ENCODE assay signal across 9 mouse cellular contexts in the genomic region with DNA sequence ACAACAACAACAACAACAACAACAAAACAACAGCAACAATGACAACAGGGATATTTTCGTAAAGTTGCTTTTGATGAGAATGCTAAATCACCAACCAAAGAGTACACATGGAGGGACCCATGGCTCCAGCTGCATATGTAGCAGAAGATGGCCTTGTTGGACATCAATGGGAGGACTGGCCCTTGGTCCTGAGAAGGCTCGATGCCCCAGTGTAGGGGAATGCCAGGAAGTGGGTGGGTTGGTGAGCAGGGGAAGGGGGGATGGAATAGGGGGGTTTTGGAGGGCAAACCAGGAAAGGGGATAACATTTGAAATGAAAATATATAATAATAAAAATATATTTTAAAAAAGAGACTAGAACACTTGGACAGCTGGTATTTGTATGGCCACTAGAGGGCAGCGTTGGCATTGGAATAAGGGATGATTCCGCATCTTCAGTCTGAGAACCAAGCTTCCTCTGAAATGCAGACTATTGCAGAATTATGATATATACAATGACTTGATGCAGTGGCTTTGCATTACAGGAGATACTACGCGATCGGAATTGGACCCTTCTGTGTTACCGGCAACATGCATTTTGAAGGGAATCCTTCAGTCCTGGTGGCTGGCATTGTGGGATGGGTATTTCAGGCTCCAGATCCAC.
DNase-seq lines count a peak whose midpoint lies in the region; ATAC-seq and TF ChIP-seq lines count a peak whose summit lies in the region.
"Had no signal": no experiment of that assay in that cellular context is flagged by ENCODE, and none has a peak within 500 bp of the region (broad histone marks: within the 10 kb centered on the region; RNA-seq: fewer than 3 reads in every experiment).

No protein-coding gene starts in this region.

- 33% methylated on average over 8 of the region's 8 CpGs for WGBS in intestine, embryonic 14.5 days
- WGBS in intestine, embryonic 15.5 days, result 39% methylated on average over 8 of the region's 8 CpGs
- 42% methylated on average over 8 of the region's 8 CpGs for WGBS in forebrain, embryonic 11.5 days
- WGBS in midbrain, embryonic 13.5 days, result 38% methylated on average over 8 of the region's 8 CpGs
- WGBS in stomach, postnatal 0 days, result 32% methylated on average over 8 of the region's 8 CpGs

- H3K4me2 ChIP-seq in intestine, embryonic 14.5 days (ENCODE audit: low read length), result peak overlapping the region; percentile 20; the same call in 1 of the 2 replicates
- H3K4me2 ChIP-seq in intestine, embryonic 15.5 days (replicated peaks), result no peak overlapping the region
- no peak overlapping the region for H3K4me2 ChIP-seq in forebrain, embryonic 11.5 days (ENCODE audit: low read depth, low read length, severe bottlenecking)
- H3K4me2 ChIP-seq in midbrain, embryonic 13.5 days (replicated peaks), result no peak overlapping the region
- no peak overlapping the region for H3K4me2 ChIP-seq in stomach, postnatal 0 days (replicated peaks; ENCODE audit: low read depth)

- H3K36me3 ChIP-seq in intestine, embryonic 14.5 days (ENCODE audit: control insufficient read depth, insufficient read depth, low read length), result no peaks in the 10 kb centered on the region
- H3K36me3 ChIP-seq in intestine, embryonic 15.5 days, result no peaks in the 10 kb centered on the region
- no peaks in the 10 kb centered on the region for H3K36me3 ChIP-seq in forebrain, embryonic 11.5 days (ENCODE audit: control insufficient read depth, insufficient read depth, low read length)
- H3K36me3 ChIP-seq in midbrain, embryonic 13.5 days, result no peaks in the 10 kb centered on the region
- no peaks in the 10 kb centered on the region for H3K36me3 ChIP-seq in stomach, postnatal 0 days (ENCODE audit: control insufficient read depth, insufficient read depth, low read length)

- H3K4me3 ChIP-seq in intestine, embryonic 14.5 days (ENCODE audit: low read depth, low read length), result no peak overlapping the region
- H3K4me3 ChIP-seq in intestine, embryonic 15.5 days (replicated peaks), result no peak overlapping the region
- no peak overlapping the region for H3K4me3 ChIP-seq in forebrain, embryonic 11.5 days (ENCODE audit: low read depth, low read length)
- H3K4me3 ChIP-seq in midbrain, embryonic 13.5 days (replicated peaks), result no peak overlapping the region
- H3K4me3 ChIP-seq in stomach, postnatal 0 days (ENCODE audit: low read depth, low read length), result no peak overlapping the region
- H3K4me3 ChIP-seq: myocyte had no signal

- no peak for ATAC-seq in intestine, embryonic 14.5 days (replicated peaks; ENCODE audit: low FRiP score, low TSS enrichment, low read depth)
- ATAC-seq in intestine, embryonic 15.5 days, result no peak
- peak; percentile 39 for ATAC-seq in forebrain, embryonic 11.5 days (replicated peaks; ENCODE audit: low FRiP score)
- ATAC-seq in midbrain, embryonic 13.5 days, result peak; percentile 76
- ATAC-seq in stomach, postnatal 0 days (ENCODE audit: low FRiP score, low TSS enrichment), result no peak

- no peaks in the 10 kb centered on the region for H3K9me3 ChIP-seq in intestine, embryonic 14.5 days (ENCODE audit: control insufficient read depth, low read length)
- H3K9me3 ChIP-seq in intestine, embryonic 15.5 days, result no peaks in the 10 kb centered on the region
- H3K9me3 ChIP-seq in forebrain, embryonic 11.5 days (ENCODE audit: control insufficient read depth, low read length), result no peaks in the 10 kb centered on the region
- H3K9me3 ChIP-seq in midbrain, embryonic 13.5 days, result no peaks in the 10 kb centered on the region
- no peaks in the 10 kb centered on the region for H3K9me3 ChIP-seq in stomach, postnatal 0 days (ENCODE audit: control insufficient read depth, low read length)

- H3K27me3 ChIP-seq in intestine, embryonic 14.5 days (replicated peaks; ENCODE audit: control insufficient read depth, insufficient read depth, low read length), result no peaks in the 10 kb centered on the region
- H3K27me3 ChIP-seq in intestine, embryonic 15.5 days (replicated peaks), result no peaks in the 10 kb centered on the region
- H3K27me3 ChIP-seq in forebrain, embryonic 11.5 days (ENCODE audit: control insufficient read depth, insufficient read depth, low read length), result no peaks in the 10 kb centered on the region
- H3K27me3 ChIP-seq in midbrain, embryonic 13.5 days, result no peaks in the 10 kb centered on the region
- H3K27me3 ChIP-seq in stomach, postnatal 0 days (ENCODE audit: control insufficient read depth, insufficient read depth, low read length), result no peaks in the 10 kb centered on the region

- H3K4me1 ChIP-seq in intestine, embryonic 14.5 days (replicated peaks; ENCODE audit: control insufficient read depth, insufficient read depth, low read length), result no peaks in the 10 kb centered on the region
- no peaks in the 10 kb centered on the region for H3K4me1 ChIP-seq in intestine, embryonic 15.5 days (replicated peaks)
- no peaks in the 10 kb centered on the region for H3K4me1 ChIP-seq in forebrain, embryonic 11.5 days (replicated peaks; ENCODE audit: control insufficient read depth, insufficient read depth, low read length)
- no peaks in the 10 kb centered on the region for H3K4me1 ChIP-seq in midbrain, embryonic 13.5 days (replicated peaks)
- no peaks in the 10 kb centered on the region for H3K4me1 ChIP-seq in stomach, postnatal 0 days (replicated peaks; ENCODE audit: control insufficient read depth, insufficient read depth)

- peak; percentile 79 for DNase-seq in intestine, embryonic 14.5 days (ENCODE audit: low spot score)
- peak; percentile 23 for DNase-seq in c-Kit-positive CD71-positive TER-119-positive erythroid progenitor cells, embryonic 14.5 days (ENCODE audit: low spot score)
- peak; percentile 72 for DNase-seq in forebrain, embryonic 11.5 days (ENCODE audit: low spot score)
- peak; percentile 36 for DNase-seq in induced T-regulatory cell, adult 2 months (ENCODE audit: low read depth)
- DNase-seq in left cerebral cortex, postnatal 36 days (ENCODE audit: low spot score in 2 of 2), result peak; percentile 48 to 71
- DNase-seq in stomach, postnatal 0 days (ENCODE audit: low spot score), result peak; percentile 68

- TF ChIP-seq EP300 in stomach, postnatal 0 days (optimal IDR thresholded peaks at IDR 0.05), result no peak

- H3K27ac ChIP-seq in intestine, embryonic 14.5 days (ENCODE audit: low read depth), result no peak overlapping the region
- no peak overlapping the region for H3K27ac ChIP-seq in intestine, embryonic 15.5 days
- H3K27ac ChIP-seq in forebrain, embryonic 11.5 days (ENCODE audit: low read depth, low read length), result no peak overlapping the region
- no peak overlapping the region for H3K27ac ChIP-seq in midbrain, embryonic 13.5 days
- H3K27ac ChIP-seq in stomach, postnatal 0 days (replicated peaks), result no peak overlapping the region

- H3K9ac ChIP-seq in intestine, embryonic 14.5 days (ENCODE audit: low read length), result no peak overlapping the region
- H3K9ac ChIP-seq in intestine, embryonic 15.5 days, result no peak overlapping the region
- no peak overlapping the region for H3K9ac ChIP-seq in forebrain, embryonic 11.5 days (ENCODE audit: low read length)
- no peak overlapping the region for H3K9ac ChIP-seq in midbrain, embryonic 13.5 days (replicated peaks)
- no peak overlapping the region for H3K9ac ChIP-seq in stomach, postnatal 0 days (ENCODE audit: low read length)

- TF ChIP-seq CTCF in stomach, postnatal 0 days (IDR thresholded peaks at IDR 0.05; ENCODE audit: low read depth), result peak; percentile 80

- intact Hi-C loops in left cerebral cortex, postnatal 36 days (cut with DNase I), result loop anchor here (2.0 to 10.0 kb wide), 4 partner anchors 471 to 1809 kb away; no protein-coding TSS in a partner anchor

Comparison
In these comparisons a context has a peak if more than half of its experiments do, and no peak if none do; other contexts are left out.
1. ATAC-seq: peak in forebrain, embryonic 11.5 days (single experiment) and midbrain, embryonic 13.5 days (single experiment); none in intestine, embryonic 14.5 days (single experiment), intestine, embryonic 15.5 days (single experiment) and stomach, postnatal 0 days (single experiment).
2. DNase-seq: peak in every context shown above with its lines; median percentile 79 in intestine, embryonic 14.5 days; 72 in forebrain, embryonic 11.5 days; 68 in stomach, postnatal 0 days; 60 in left cerebral cortex, postnatal 36 days; 36 in induced T-regulatory cell, adult 2 months; 23 in c-Kit-positive CD71-positive TER-119-positive erythroid progenitor cells, embryonic 14.5 days.